Mouse (Mus musculus) liver, embryonic 15.5 days (tissue): Measurements from ENCODE around the gene Scaf1. TPM values are rescaled to one million over a fixed set of nuclear protein-coding genes. Genes with fewer than 3 reads are reported as not detected.

Experiments used
- ATAC-seq: fragments of 200-750 bp; cut with Nextera tagmentation; 2 replicates; pipeline ENCODE4 v1.8.0; 2017; ENCODE audit warnings: moderate number of reproducible peaks, mild to moderate bottlenecking, moderate library complexity; ENCODE audit not compliant: insufficient read depth
- H3K27ac ChIP-seq: fragments of 300-500 bp; sonication (generic); replicated peaks from 2 replicates; pipeline ENCODE4 v1.5.1; 2015; ENCODE audit warnings: mild to moderate bottlenecking, inconsistent platforms
- H3K27me3 ChIP-seq: fragments of 300-500 bp; sonication (generic); 2 replicates; pipeline ENCODE4 v1.6.1; 2015; ENCODE audit warnings: mild to moderate bottlenecking, inconsistent platforms
- H3K36me3 ChIP-seq: fragments of 300-500 bp; sonication (generic); replicated peaks from 2 replicates; pipeline ENCODE4 v1.6.1; 2015; ENCODE audit warnings: moderate library complexity, mild to moderate bottlenecking, inconsistent platforms
- H3K4me1 ChIP-seq: fragments of 300-500 bp; sonication (generic); replicated peaks from 2 replicates; pipeline ENCODE4 v1.6.1; 2015; ENCODE audit warnings: inconsistent platforms
- H3K4me2 ChIP-seq: fragments of 300-500 bp; sonication (generic); 2 replicates; pipeline ENCODE4 v1.6.1; 2015; ENCODE audit warnings: moderate library complexity, mild to moderate bottlenecking, inconsistent platforms
- H3K4me3 ChIP-seq: fragments of 300-500 bp; sonication (generic); replicated peaks from 2 replicates; pipeline ENCODE4 v1.5.1; 2015; ENCODE audit warnings: mild to moderate bottlenecking, inconsistent platforms
- H3K9ac ChIP-seq: fragments of 300-500 bp; sonication (generic); 2 replicates; pipeline ENCODE4 v1.6.1; 2015; ENCODE audit warnings: moderate library complexity, mild to moderate bottlenecking, inconsistent platforms
- H3K9me3 ChIP-seq: fragments of 300-500 bp; sonication (generic); replicated peaks from 2 replicates; pipeline ENCODE4 v1.6.1; 2016; ENCODE audit warnings: inconsistent platforms
- WGBS: fragments of 180-500 bp; shearing (Covaris S2); methylation state at CpG from one replicate; pipeline ENCODE4 v1.1.7; 2015; ENCODE audit warnings: mixed read lengths; ENCODE audit not compliant: insufficient replicate concordance; 5-methylcytosine and 5-hydroxymethylcytosine counted together
- polyA plus RNA-seq: library from polyadenylated mRNA; unstranded; fragments of >200 nt; fragmentation: Nextera tagmentation; extraction: Ambion mirVana; gene quantifications from 2 replicates; pipeline ENCODE4 v1.2.1, GENCODE M21; 2015

Scaf1 gene
- polyA plus RNA-seq, 1 experiment from 2014 or later: 10.4 TPM

DNA sequence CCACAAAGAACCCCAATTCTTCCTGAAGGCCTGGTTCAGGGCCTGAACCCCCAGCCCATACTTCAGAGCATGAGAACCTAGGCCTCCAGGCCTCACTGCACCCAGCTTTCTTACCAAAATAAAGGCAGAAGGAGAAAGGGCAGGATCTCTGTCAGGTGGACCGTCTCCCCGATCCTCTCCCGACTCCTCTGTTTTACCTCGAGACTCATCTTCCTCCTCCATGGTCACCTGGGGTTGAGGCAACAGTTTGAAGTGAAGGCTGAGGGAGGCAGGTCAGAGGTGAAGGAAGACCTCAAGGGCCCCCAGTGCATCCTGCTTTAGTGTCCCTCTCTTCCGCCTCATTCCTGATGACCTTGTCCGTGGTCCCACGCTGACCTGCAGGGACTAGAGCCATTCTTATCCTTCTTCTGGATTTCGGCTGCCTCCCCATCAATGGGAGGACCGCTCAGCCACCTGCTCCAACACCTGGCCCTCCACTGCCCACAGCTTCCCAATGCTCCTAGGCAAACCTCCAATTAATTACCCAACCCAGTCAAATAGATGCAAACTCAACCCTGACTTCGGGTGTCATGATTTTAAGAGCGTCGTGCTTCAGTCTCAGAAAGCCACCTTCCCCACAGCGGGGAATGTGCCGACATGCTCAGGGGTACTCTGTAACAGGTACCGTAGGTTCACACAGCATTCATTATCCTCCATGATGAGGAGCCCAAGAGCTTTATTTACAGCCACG is 2.6 kb downstream of the Scaf1 start:
- H3K27ac ChIP-seq: peak overlapping the region; percentile 38
- H3K4me2 ChIP-seq: peak overlapping the region; percentile 33

DNA sequence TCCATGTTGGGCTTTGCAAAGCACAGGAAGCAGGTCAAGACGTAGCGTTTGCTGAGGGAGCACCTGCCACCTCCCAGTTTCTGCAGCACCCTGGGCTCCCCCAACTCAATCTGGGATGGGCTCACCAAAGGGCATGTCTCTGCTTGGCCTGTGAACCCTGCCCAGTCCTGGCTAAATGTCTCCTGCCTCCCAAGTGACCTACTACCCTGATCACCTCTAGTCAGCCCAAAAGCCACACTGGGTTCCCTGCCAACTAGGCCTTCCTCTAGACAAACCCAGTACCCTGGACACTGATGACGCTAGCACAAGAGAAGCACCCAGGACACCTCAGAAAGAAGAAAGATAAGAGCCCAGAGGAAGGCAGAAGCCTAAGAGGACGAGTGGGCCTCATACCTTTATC is 3.3 kb downstream of the Scaf1 start:
- H3K9me3 ChIP-seq: no peaks in the 10 kb centered on the region
- H3K4me2 ChIP-seq: peak overlapping the region; percentile 33
- H3K4me1 ChIP-seq: peaks cover 42% of the 10 kb centered on the region
- H3K9ac ChIP-seq: no peak overlapping the region; the same call in 1 of the 2 replicates
- WGBS: 56% methylated on average over 4 of the region's 4 CpGs
- no peak for ATAC-seq
- H3K27me3 ChIP-seq: no peaks in the 10 kb centered on the region
- H3K27ac ChIP-seq: peak overlapping the region; percentile 38; the same call in 1 of the 2 replicates
- peaks cover 57% of the 10 kb centered on the region for H3K36me3 ChIP-seq
- no peak overlapping the region for H3K4me3 ChIP-seq

More for the DNA sequence above, 2.6 kb downstream of the Scaf1 start:
- H3K4me1 ChIP-seq: peaks cover 49% of the 10 kb centered on the region
- H3K4me3 ChIP-seq: no peak overlapping the region
- peaks cover 7% of the 10 kb centered on the region for H3K27me3 ChIP-seq
- peaks cover 50% of the 10 kb centered on the region for H3K36me3 ChIP-seq
- no peaks in the 10 kb centered on the region for H3K9me3 ChIP-seq
- no peak overlapping the region; the same call in 1 of the 2 replicates for H3K9ac ChIP-seq
- no peak for ATAC-seq
- WGBS: 89% methylated on average over 16 of the region's 16 CpGs

DNA sequence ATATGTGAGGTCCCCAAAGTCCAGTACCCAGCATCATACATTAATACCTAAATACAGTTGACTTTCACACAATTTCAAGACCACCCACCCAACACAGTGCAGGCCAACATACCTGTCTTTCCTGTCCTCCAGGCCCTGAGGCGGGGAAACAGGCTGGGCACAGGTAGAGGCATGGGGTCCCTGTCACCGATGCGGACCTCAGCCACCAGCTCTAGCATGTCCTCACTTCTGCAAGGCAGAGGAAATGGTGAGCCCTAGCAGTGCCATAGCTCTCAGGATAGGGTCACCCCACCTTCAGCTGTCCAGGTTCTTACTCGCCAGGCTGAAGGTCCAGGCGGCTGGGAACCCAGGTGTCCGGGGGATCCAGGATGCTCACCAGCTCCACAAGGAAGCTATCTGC is 4.2 kb downstream of the Scaf1 start:
- H3K4me2 ChIP-seq: no peak overlapping the region
- H3K27ac ChIP-seq: no peak overlapping the region
- peaks cover 38% of the 10 kb centered on the region for H3K4me1 ChIP-seq
- no peaks in the 10 kb centered on the region for H3K9me3 ChIP-seq
- peaks cover 65% of the 10 kb centered on the region for H3K36me3 ChIP-seq
- H3K4me3 ChIP-seq: no peak overlapping the region
- ATAC-seq: no peak
- WGBS: 92% methylated on average over 6 of the region's 6 CpGs
- no peak overlapping the region for H3K9ac ChIP-seq
- H3K27me3 ChIP-seq: no peaks in the 10 kb centered on the region

DNA sequence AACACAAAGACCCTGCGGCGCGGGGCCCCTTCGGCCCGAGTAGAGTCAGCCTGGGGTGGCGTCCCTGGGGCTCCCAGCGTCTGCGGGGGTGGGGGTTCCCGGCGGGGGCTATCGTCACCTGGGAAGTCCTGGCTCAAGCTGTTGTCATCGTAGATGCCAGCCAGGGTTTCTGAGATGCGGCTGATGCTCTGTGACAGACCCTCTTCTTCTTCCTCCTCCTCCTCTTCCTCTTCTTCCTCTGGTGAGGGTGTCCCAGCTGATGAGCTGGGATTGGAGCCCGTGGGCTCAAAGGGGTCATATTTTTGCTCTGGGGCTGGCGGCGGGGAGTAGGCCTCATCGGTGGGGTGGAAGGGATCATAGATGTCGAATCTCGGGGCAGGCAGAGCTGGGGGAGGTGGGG is 7.8 kb downstream of the Scaf1 start:
- peaks cover 14% of the 10 kb centered on the region for H3K4me1 ChIP-seq
- H3K4me2 ChIP-seq: no peak overlapping the region
- H3K9ac ChIP-seq: no peak overlapping the region
- H3K9me3 ChIP-seq: no peaks in the 10 kb centered on the region
- no peak for ATAC-seq
- no peaks in the 10 kb centered on the region for H3K27me3 ChIP-seq
- no peak overlapping the region for H3K4me3 ChIP-seq
- H3K36me3 ChIP-seq: peaks cover 97% of the 10 kb centered on the region
- 87% methylated on average over 19 of the region's 19 CpGs for WGBS
- no peak overlapping the region for H3K27ac ChIP-seq

DNA sequence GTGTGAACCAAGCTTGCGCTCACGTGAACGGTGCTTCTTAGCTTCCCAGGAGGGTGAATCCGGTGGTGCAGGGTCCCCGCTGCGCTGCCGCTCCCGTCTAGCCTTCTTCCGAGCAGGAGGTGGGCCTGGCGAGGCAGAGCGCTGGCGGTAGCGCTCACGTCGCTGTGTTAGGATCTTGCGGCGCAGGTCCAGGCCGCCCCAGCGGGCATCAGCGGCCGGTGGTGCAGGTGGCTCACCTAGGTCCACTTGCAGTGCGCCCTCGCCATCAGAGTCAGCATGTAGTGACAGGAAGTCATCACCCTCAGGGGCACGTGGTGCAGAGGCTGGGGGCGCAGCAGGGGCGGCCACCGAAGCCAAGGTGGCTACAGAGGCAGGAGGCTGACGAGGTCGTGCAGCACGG is 8.3 kb downstream of the Scaf1 start:
- 91% methylated on average over 30 of the region's 30 CpGs for WGBS
- H3K9me3 ChIP-seq: no peaks in the 10 kb centered on the region
- H3K4me1 ChIP-seq: peaks cover 9% of the 10 kb centered on the region
- no peak overlapping the region for H3K9ac ChIP-seq
- no peak overlapping the region for H3K27ac ChIP-seq
- H3K27me3 ChIP-seq: no peaks in the 10 kb centered on the region
- H3K4me3 ChIP-seq: no peak overlapping the region
- no peak overlapping the region for H3K4me2 ChIP-seq
- no peak for ATAC-seq
- H3K36me3 ChIP-seq: peaks cover 97% of the 10 kb centered on the region

DNA sequence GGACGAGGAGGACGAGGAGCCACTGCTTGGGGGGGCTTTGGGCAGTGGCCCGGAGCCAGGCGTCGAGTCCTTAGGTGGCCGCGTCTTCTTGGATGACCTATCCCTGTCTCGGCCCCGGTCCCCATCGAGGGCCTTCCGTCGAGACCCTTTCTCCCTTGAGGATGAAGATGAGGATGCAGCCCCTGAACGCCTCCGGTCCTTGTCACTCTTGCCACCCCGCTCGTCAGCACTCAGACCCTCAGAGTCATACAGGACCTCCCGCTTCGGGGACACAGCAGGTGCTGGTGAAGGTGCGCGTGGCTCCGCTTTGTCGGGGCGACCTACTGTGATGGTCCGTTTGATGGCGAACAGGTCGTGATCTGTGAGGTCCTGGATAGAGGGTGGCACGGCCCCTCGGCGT is 9.0 kb downstream of the Scaf1 start:
- Histone ChIP-seq H3K27me3 (no peaks in the 10 kb centered on the region), H3K4me3 (no peak overlapping the region), H3K4me2 (no peak overlapping the region), H3K36me3 (peaks cover 97% of the 10 kb centered on the region), H3K9me3 (no peaks in the 10 kb centered on the region), H3K4me1 (0 out of 2 replicates have a peak, but pooled peaks cover 3% of the 10 kb centered on the region), H3K9ac (no peak overlapping the region), H3K27ac (no peak overlapping the region)
- WGBS: 89% methylated on average over 29 of the region's 29 CpGs
- no peak for ATAC-seq

DNA sequence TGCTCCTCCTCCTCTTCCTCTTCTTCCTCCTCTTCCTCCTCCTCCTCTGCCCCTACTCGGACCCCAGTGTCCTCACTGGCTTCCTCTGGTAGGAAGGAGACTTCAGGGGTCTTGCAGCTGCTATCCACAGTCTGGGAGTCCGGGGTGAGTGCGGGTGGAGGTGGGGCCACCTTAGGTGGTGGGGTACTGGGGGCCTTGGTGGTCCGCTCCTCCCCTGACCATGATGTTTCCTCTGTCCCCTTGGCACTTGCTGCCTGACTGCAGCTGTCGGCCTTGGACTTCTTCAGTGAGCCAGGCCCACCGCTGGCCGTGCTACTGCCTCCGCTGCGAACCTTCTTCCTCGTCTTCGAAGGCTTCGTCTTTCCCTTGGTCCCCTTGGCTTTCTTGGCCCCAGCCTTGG is 9.7 kb downstream of the Scaf1 start:
- no peak overlapping the region for H3K4me2 ChIP-seq
- no peak overlapping the region for H3K27ac ChIP-seq
- H3K4me1 ChIP-seq: peaks cover 3% of the 10 kb centered on the region; the same call in 1 of the 2 replicates
- peaks cover 97% of the 10 kb centered on the region for H3K36me3 ChIP-seq
- no peaks in the 10 kb centered on the region for H3K9me3 ChIP-seq
- no peak overlapping the region for H3K4me3 ChIP-seq
- H3K27me3 ChIP-seq: no peaks in the 10 kb centered on the region
- 88% methylated on average over 12 of the region's 12 CpGs for WGBS
- H3K9ac ChIP-seq: no peak overlapping the region
- no peak for ATAC-seq

DNA sequence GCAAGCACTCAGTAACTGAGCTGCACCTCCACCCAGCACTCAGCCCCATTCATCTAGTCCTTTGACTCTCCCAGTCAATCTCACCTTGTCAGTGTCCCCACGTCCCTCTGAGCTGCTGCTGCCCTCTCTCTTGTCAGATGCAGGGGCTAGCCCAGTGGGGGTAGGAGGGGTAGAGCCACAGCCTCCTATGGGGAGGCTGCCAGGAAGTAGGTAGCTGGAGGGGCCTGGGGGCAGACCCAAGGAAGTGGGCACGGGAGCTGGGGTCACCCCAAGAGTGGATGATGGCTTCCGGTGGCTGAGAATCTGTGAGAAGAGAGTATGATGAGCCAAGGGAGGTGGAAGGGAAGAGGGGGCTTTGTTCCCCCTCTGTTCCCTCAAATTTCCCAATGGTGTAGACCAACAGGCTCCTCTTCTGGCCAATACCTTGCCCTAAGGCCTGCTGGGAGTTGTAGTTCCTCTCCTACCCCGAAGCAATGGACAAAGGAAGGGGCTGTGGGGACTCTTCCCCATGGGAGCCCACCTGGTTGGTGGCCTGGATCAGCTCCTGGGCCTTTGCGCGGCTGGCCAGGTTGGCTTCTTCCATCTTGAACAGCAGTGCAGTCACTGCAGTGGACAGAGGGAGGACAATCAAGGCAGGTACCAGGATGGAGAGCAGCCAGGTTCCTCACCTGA is 10.7 kb downstream of the Scaf1 start:
- H3K4me1 ChIP-seq: peaks cover 8% of the 10 kb centered on the region; the same call in 1 of the 2 replicates
- no peaks in the 10 kb centered on the region for H3K27me3 ChIP-seq
- 75% methylated on average over 6 of the region's 6 CpGs for WGBS
- H3K4me2 ChIP-seq: no peak overlapping the region
- no peak overlapping the region for H3K27ac ChIP-seq
- H3K36me3 ChIP-seq: peaks cover 99% of the 10 kb centered on the region
- H3K4me3 ChIP-seq: no peak overlapping the region
- no peak overlapping the region for H3K9ac ChIP-seq
- no peak for ATAC-seq
- H3K9me3 ChIP-seq: no peaks in the 10 kb centered on the region

DNA sequence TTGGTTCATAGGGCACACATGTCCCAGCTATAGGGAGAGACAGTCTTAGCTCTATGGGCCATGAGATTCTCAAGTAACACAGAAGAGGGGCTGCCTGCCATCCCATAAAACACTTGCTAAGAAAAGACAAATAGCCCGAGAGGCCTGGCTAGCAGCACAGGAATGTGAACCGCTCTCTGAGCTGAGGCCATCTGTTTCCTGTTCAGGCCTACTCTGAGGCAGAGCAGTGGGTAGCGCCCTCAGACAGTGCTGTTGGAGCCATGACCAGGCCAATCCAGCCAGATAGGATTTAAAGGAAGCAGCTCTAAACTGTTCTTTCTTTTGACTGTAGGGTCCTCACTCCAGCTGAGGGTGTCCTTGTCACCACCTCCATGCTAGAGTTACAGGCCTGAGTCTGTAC is 11.6 kb downstream of the Scaf1 start:
- H3K4me2 ChIP-seq: no peak overlapping the region
- no peak overlapping the region for H3K4me3 ChIP-seq
- ATAC-seq: no peak
- no peak overlapping the region for H3K27ac ChIP-seq
- H3K4me1 ChIP-seq: peaks cover 15% of the 10 kb centered on the region
- no peaks in the 10 kb centered on the region for H3K27me3 ChIP-seq
- peaks cover 99% of the 10 kb centered on the region for H3K36me3 ChIP-seq
- 62% methylated on average over 3 of the region's 3 CpGs for WGBS
- no peaks in the 10 kb centered on the region for H3K9me3 ChIP-seq
- no peak overlapping the region for H3K9ac ChIP-seq

DNA sequence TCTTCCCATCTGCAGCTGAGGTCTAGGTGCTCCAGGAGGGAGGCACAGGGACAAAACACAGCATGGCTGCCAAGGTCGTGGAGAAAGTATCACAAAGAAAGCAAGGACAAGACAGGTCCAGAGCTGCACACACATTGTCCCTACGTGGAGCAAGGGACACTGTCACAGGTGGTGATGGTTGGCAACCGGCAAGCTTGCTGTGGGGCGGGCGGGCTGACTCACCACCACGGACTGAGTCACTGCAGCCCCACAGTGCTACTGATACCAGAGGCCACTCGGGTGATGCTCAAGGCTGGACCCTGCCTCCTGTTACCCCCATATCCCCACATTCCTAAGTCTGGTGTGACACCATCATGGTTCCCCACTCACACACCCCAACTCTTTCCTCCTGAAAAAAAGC is 13.7 kb downstream of the Scaf1 start:
- Histone ChIP-seq H3K27ac (no peak overlapping the region; the same call in 1 of the 2 replicates), H3K36me3 (peaks cover 82% of the 10 kb centered on the region), H3K4me1 (peaks cover 32% of the 10 kb centered on the region), H3K4me3 (no peak overlapping the region), H3K27me3 (no peaks in the 10 kb centered on the region), H3K9me3 (no peaks in the 10 kb centered on the region), H3K9ac (no peak overlapping the region), H3K4me2 (no peak overlapping the region)
- WGBS: 74% methylated on average over 7 of the region's 7 CpGs
- ATAC-seq: no peak

DNA sequence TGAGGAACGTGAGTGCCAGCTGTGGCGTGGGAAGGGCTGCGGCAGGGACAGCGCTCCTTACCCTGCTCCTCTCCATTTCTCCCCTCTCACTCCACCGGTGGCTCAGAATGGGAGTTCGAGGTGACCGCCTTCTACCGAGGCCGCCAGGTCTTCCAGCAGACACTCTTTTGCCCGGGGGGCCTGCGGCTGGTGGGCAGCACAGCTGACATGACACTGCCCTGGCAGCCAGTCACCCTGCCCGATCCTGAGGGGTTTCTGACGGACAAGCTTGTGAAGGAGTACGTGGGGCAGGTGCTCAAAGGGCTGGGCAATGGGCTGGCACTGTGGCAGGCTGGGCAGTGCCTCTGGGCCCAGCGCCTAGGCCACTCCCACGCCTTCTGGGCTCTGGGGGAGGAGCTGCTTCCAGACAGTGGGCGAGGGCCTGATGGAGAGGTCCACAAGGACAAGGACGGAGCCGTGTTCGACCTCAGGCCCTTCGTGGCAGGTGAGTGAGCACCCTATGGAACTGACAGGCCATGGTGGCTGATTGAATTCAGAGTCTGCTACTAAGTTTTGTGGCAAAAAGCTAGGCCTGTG is 15.5 kb downstream of the Scaf1 start:
- Histone ChIP-seq H3K4me3 (no peak overlapping the region), H3K4me1 (peaks cover 42% of the 10 kb centered on the region), H3K27ac (peak overlapping the region; percentile 34; the same call in 1 of the 2 replicates), H3K9me3 (no peaks in the 10 kb centered on the region), H3K36me3 (peaks cover 66% of the 10 kb centered on the region), H3K4me2 (no peak overlapping the region), H3K27me3 (no peaks in the 10 kb centered on the region), H3K9ac (no peak overlapping the region)
- 80% methylated on average over 21 of the region's 21 CpGs for WGBS
- no peak for ATAC-seq
